Mouse (Mus musculus) cerebellum, adult (tissue): ENCODE measurements around the gene Gm49395.

ENCODE experiments used
- ATAC-seq: cut with Nextera tagmentation; 2 replicates; pipeline ENCODE4 v1.9.2; 2017; ENCODE audit warnings: mild to moderate bottlenecking, moderate library complexity, mixed read lengths; ENCODE audit not compliant: insufficient number of reproducible peaks, low FRiP score, low TSS enrichment

Gene Gm49395

DNA sequence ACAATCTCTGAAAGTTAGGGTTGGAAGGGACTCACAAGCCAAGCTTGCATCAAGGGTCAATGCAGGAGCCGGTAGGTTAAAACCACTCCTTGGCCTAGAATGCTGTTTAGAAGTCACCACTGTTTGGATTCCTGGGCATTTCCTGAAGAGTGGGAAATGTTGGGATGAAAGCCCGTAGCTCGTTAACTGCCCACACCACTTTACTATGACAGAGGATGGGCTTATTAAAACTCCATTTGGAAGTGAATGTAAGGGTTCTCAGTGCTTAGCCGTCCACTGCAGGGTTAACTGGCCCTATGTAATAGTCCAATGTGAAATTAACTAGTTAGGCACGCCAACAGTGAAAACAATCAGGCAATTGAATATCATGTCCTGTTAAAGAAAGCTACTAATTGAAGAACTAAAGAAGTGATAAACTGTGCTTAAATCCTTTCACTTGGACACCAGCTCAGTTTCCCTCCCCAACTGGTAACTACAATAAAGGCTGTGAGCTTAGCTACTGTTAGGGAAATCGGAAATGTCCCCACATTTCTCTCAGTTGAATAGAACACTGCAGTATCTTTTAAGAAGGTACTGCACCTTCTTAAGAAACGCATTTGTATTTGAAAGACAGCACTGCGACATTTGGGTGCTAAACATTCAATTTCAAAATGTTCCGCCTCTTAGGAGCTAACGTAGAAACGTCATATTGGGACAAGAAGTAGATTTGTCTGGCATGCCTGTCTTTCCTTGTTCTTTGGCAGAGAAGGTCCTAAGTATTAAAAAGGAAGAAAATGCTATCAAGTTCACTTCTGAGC lies 1.1 kb downstream of the Gm49395 start:
- ATAC-seq, result no peak

DNA sequence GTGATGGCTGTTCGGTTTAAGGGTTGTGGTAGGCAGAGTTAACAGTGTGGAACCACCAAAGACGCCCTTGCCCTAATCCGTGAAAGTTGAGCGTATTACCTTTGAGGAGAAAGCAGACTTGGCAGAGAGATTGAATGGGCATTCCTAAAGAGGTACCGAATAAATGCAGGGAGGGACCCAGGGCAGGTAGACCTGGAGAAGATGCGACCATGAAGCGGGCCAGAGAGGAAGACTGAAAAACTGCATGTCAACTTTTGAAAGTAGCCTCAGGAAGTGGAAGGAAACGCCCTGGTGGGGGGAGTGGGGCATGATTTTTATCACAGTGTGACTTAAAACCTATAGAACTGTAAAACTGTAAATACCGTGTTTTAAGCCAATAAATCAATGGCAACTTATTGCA lies 2.3 kb downstream of the Gm49395 start:
- ATAC-seq, result no peak

- no peak for ATAC-seq
Measured at GRCm38 (mm10) chr13:115098227-115098626, 3.5 kb downstream of the Gm49395 start.

DNA sequence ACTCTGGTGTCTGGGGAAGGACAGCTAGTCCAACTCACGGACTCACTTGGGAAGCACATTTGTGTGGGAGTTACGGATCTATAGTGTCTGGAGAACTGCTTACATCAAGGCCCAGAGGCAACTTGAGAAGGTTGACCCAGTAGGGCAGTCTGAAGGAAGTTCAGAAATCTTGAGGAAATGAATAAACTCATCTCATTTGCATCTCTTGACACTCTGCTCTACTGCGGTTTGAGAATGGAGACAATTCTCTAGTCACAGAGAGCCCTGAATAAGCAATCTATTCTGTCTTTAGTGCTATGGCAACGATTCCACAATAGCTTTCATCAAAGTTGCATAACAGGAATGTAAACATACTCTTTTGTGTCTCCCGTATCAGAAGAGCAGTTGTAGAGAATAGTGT lies 4.8 kb downstream of the Gm49395 start:
- ATAC-seq, result no peak

- no peak for ATAC-seq
Measured at GRCm38 (mm10) chr13:115096216-115096615, 5.5 kb downstream of the Gm49395 start.

DNA sequence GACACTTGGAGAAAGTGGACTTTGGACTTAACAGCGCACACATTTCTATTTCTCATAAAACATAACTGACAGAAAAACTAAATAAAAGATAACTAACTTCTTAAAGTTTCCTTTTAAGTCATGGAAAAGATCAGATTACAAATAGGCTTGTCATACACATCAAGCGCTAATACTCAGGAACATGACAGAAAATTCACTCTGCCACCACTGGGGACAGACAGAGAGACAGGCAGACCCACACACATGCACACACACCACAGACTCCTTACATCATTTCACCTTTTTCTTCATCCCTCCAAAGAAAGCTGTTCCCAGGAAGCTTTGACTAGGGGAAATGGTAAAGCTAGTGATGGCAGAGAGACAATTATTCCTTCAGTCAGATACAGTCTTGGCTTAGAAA lies 6.3 kb downstream of the Gm49395 start:
- no peak for ATAC-seq

DNA sequence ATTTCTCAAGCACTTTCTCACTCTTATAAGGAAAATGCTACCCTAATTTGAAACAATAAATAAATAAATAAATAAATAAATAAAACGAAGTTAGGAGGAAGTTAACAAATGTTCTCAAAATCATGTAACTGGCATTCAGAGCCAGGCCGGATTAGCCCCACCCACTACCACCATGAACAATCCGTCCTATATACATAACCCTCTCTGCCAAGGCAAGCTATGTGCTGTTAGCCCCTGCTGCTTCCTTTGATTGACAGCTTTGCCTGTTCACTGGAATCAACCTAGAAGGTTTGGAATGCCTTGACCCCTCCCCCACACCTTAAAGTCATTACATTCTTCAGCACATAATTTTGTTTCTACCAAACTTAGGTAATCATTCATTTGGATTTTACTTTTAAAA lies 10.2 kb downstream of the Gm49395 start:
- no peak for ATAC-seq

GRCm38 (mm10) chr13:115090977-115091445 lies 10.7 kb downstream of the Gm49395 start:
- ATAC-seq, result no peak

DNA sequence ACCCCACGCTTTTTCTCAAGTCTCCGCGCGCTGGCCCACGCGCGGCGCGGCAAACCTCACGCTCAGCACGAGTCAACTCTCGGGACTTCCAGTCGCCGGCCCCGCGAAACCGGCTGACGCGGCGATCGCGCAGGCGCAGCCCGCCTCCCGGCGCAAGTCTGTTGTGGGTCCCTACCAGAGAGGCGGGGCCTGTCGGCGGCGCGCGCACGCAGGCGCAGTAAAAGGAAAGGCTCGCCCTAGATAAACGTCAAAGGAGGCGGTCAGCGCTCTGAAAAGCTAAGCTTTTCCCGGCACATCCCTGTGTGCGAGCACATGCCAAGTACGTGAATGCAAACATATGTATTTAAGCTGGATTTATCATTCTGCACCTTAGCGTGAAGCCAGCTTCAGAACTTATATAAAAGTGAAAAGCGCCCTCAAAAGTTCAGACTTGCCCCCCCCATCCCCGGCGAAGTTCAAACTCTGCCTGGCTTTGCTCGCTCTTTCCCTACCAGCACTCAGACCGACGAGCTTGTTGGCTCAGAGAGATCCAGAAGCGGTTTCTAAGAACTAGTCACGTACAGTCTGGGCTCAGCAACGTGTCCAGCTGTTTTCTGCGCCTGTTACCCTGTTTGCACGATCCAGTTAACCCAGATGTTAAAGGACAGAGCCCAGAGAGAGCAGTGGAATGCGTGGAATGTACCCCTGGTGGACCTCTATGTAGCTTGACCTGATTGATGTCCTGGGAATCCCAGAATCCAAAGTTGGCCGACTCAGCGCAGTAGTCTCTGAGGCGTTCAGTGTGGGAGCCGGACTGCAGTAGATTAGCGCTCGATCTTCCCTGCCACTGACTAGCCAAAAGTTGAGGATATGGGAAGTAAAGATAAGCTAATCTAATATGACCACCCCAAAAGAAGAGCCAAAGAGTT lies 11.4 kb downstream of the Gm49395 start, which contains the start of gene Pelo:
Gene Pelo, minus strand, starts transcription at position 118 of the 908 bp plus-strand sequence.
- peak; percentile 88 for ATAC-seq

- ATAC-seq, result peak; percentile 33
Measured at GRCm38 (mm10) chr13:115089395-115090025, 12.2 kb downstream of the Gm49395 start.

DNA sequence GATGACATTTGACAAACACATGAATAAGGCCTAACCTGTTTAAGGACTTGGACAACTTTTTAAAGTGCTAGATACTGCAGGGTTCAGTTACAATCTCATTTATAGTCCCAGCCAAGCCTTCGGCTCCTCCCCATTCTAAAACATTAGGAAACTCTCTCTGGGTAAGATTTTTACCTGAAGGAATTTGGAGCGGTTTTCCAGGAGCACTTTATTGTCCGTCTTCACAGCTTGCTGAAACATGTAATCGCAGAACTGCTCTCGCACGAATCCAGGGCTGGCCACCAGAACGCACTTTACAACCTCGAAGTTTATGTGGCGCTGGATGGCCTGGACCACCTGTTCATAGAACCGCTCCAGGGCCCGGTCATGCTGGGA lies 12.7 kb downstream of the Gm49395 start:
- ATAC-seq, result peak; percentile 17; the same call in 1 of the 2 replicates

GRCm38 (mm10) chr13:115085974-115086373 lies 15.7 kb downstream of the Gm49395 start:
- no peak for ATAC-seq

GRCm38 (mm10) chr13:115082339-115082738 lies 19.4 kb downstream of the Gm49395 start:
- no peak for ATAC-seq

- ATAC-seq, result no peak
Measured at GRCm38 (mm10) chr13:115079996-115080585, 21.6 kb downstream of the Gm49395 start.

DNA sequence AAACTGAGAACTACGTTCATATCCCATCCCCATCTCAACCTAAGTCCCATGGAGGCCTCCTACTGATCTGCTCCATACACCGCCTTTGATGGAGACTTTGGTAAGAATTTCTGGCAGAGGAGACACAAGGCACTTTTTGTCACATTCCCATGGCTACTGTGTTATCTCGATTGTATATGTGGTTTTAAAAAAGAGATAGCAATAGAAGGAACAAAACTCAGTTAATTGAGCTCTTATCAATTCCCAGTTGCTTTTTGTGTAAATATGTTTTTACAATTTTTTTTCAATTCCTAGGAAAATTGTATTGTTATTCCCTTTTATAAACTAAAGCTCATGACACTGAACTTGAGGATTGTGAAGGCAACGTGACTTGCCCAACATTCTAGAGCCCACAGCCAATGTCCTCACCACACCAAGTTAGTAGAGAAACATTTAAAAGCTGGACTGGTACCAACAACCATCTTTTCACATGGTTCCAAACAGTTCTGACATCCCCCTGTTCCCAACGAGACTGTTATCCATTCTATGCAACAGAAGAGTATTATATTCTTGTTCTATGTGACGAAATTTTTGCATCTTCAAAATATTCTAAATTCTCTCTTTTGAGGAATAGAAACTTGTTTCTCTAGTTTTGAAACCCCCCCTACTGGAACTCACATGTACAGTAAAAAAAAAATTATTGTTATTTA lies 22.6 kb downstream of the Gm49395 start:
- no peak for ATAC-seq

GRCm38 (mm10) chr13:115077346-115078134 lies 24.2 kb downstream of the Gm49395 start:
- no peak for ATAC-seq

GRCm38 (mm10) chr13:115072386-115072785 lies 29.3 kb downstream of the Gm49395 start:
- no peak for ATAC-seq

DNA sequence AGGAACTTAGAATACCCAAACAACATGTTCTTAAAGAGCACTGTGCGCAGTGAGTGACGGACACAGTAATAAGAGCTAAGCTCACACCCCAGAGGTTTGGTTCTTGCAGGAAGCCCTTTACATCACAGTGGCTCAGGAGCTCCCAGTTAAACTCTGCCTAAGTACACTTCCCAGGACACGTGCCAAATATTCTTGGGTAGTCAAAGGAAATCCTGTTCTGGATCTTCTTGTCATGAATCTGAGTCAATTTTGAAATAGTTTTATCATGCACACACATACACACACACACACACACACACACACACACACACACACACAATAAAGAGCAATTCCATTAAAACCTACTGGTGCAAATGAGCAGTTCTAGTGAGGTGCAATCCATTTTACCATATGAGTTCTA lies 30.3 kb downstream of the Gm49395 start:
- no peak for ATAC-seq

DNA sequence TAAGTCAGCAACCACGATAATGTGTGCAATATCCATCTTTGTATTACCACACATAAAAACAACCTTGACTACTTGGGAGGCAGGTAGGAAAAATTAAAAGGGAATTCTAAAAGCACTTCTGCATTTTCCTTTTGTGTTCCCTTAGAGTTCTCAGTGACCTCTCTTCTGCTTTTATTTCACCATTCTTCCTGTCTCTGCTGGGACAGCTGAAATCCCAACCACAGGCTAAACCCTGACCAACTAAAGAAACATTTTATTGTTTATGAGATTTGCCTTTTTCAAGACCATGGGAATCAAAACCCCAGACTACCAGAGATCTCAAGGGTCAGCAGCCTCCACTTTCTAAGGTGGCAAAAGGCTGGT lies 33.8 kb downstream of the Gm49395 start:
- ATAC-seq, result no peak
